Mouse (Mus musculus) cortical plate, adult 2 months (tissue): ENCODE measurements around the gene St8sia1. TPM values are rescaled to one million over a fixed set of nuclear protein-coding genes. Genes with fewer than 3 reads are reported as not detected.

Experiments used
- H3K27ac ChIP-seq: fragments of 200-500 bp; 2 replicates; pipeline ENCODE4 v1.5.1; 2012; ENCODE audit warnings: low read length, control low read depth, inconsistent platforms; ENCODE audit not compliant: insufficient read depth
- H3K4me1 ChIP-seq: fragments of 200-500 bp; 2 replicates; pipeline ENCODE4 v1.6.1; 2011; ENCODE audit warnings: low read length; ENCODE audit not compliant: control insufficient read depth, insufficient read depth
- H3K4me3 ChIP-seq: fragments of 200-500 bp; 2 replicates; pipeline ENCODE4 v1.5.1; 2011; ENCODE audit warnings: mild to moderate bottlenecking, low read length, control low read depth; ENCODE audit not compliant: insufficient read depth
- CTCF ChIP-seq: fragments of 200-500 bp; IDR thresholded peaks from 2 replicates; pipeline ENCODE4 v1.5.1; 2011; ENCODE audit warnings: mild to moderate bottlenecking, control low read depth, low read length; ENCODE audit not compliant: insufficient read depth; ENCODE audit errors: extremely low read depth
- POLR2A ChIP-seq: fragments of 200-500 bp; IDR thresholded peaks from 2 replicates; pipeline ENCODE4 v1.6.1; 2011; ENCODE audit warnings: mild to moderate bottlenecking, low read length, control low read depth; ENCODE audit not compliant: insufficient read depth; ENCODE audit errors: extremely low read depth
- polyA plus RNA-seq: library from polyadenylated mRNA; depleted of rRNA; stranded (reverse); fragments of >200 nt; gene quantifications from 2 replicates; pipeline ENCODE4 v1.2.3, GENCODE M21; 2012

St8sia1 gene
- polyA plus RNA-seq, 1 experiment: 9.0 TPM

DNA sequence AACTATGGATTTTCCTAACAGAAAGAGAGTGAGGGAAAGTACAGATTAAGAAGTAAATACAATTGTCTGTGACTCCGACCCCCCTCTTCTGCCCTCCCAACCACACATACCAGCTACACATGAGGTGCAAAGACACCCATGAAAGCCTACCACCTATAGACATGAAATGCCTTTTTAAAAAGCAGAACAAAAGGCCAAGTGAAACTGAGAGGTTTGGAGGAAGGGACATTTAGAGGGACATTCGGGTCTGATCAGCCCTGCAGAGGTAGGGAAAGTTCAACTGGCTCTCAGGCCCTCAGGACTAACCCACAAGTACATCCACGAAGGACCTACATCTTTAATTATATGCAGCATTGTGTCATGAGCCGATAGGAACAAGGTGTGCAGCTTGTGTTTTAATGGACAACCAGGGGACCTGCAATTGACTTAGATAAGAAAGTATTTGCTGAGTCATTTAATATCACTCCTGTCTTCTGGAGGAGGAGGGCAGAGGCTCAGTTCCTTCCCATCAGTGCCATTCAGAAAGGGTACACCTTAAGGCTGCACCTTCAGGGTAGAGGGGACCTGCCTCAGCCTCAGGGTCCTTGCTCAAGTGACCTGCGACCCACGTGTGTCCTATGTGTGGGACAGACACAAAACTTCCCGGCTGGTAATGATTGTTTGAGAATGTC lies 164.4 kb downstream of the St8sia1 start:
- TF ChIP-seq POLR2A (no peak), CTCF (no peak)
- no peak overlapping the region for H3K27ac ChIP-seq
- H3K4me1 ChIP-seq: no peaks in the 10 kb centered on the region
- no peak overlapping the region for H3K4me3 ChIP-seq

DNA sequence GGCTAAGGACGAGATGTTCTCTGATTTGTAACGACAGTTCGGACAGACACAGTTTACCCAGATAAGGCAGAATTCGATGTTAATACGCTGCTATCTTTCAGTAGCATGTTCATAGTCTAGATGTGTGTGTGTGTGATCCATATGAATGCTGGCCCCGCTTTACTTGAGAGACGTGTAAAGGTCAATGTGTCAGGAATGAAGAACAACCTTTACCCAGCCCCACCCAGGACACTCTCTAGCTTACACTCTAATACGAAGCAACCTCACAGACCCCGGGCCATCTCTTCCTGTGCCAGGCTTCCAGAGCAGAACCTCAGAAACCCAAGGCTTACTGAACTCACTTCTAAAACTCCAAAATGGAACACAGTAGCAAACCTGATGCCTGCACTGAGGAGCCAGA lies 165.4 kb downstream of the St8sia1 start:
- Histone ChIP-seq H3K4me1 (no peaks in the 10 kb centered on the region), H3K27ac (no peak overlapping the region), H3K4me3 (no peak overlapping the region)
- no peak for TF ChIP-seq POLR2A
- TF ChIP-seq CTCF: no peak

DNA sequence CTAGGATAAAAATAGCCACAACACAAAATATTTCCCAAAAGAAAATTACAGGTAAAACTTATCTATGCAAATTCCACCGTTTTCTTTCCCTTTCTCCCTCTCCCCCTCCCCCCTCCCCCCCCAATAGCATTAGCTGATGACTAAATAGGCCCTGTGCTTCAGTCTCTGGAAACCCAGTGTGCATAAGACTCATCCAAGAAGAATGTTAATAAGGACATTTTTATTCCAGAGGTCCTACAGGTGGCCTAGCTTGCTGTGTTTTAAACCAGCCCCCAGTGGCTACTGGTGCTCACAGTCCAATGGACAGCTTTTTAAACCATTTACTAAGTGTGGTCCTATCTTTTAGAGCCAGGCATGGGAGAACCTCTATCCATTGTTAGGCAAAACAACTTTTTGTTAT lies 166.3 kb downstream of the St8sia1 start:
- H3K4me1 ChIP-seq: no peaks in the 10 kb centered on the region
- H3K27ac ChIP-seq: no peak overlapping the region
- no peak for TF ChIP-seq CTCF
- no peak overlapping the region for H3K4me3 ChIP-seq

DNA sequence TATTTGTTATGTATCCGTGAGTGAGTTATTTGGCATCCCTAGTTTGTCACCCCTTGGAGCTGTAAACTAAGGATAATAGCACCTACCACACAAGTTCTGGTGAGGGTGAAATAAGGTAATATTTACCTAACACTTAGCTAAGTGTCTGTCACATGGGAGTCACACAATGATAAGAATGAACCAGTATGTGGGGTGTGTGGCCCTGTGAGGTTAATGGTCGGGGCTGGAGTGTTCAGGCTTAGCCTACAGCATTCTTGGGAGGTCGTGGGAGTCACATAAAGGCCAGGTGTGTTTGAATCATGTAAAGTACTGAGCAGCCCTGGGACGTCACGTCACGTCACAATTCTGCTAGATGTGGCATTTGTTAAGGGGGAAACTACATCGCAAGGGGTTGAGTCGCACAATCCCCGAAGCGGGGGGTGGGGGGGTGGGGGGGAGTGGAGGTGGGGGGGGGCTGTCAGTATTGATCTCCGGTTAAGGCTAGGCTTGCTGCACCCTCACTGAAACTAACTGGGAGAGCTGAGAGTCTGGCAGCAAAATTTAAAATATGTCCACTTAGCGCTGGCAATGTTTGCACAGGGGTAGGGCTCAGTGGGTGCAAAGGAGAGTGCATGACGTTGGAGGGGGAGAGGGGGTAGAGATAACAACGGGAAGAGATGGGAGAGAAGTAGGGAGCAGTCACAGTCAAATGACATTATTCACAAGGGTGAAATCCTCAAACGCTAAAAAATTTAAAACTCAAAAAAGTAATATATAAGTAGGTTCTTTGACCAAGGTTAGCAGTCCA lies 168.4 kb downstream of the St8sia1 start:
- TF ChIP-seq POLR2A: no peak
- no peak for TF ChIP-seq CTCF
- no peak overlapping the region for H3K4me3 ChIP-seq
- H3K27ac ChIP-seq: no peak overlapping the region
- no peaks in the 10 kb centered on the region for H3K4me1 ChIP-seq

DNA sequence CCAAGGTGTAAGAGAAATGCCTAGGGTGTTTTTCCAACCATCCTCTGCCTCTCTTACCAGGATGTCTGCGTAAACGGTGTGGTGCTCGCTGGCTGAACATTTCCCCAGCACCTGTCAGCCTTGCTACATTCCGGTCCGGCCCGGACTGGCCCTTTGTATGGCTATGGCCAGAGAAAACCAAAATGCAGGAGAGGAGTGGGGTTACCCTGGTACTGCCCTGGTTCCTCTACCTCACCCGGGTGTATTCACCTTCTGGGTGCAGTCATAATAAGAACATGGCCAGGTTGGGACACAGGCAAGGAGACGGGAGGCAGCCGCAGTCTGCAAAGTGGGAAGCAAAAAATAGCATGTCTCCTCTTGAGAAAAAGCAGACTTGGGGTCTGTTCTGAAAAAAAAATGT lies 169.2 kb downstream of the St8sia1 start:
- no peak overlapping the region for H3K4me3 ChIP-seq
- H3K27ac ChIP-seq: no peak overlapping the region
- H3K4me1 ChIP-seq: no peaks in the 10 kb centered on the region
- no peak for TF ChIP-seq POLR2A
- no peak for TF ChIP-seq CTCF

- no peak for TF ChIP-seq CTCF
- no peak for TF ChIP-seq POLR2A
- H3K4me1 ChIP-seq: no peaks in the 10 kb centered on the region
- no peak overlapping the region for H3K27ac ChIP-seq
- no peak overlapping the region for H3K4me3 ChIP-seq
Measured at GRCm38 (mm10) chr6:142793468-142793867, 170.8 kb downstream of the St8sia1 start.

- Histone ChIP-seq H3K4me3 (no peak overlapping the region), H3K4me1 (no peaks in the 10 kb centered on the region), H3K27ac (no peak overlapping the region)
- no peak for TF ChIP-seq POLR2A
- no peak for TF ChIP-seq CTCF
Measured at GRCm38 (mm10) chr6:142792241-142792968, 171.8 kb downstream of the St8sia1 start.

GRCm38 (mm10) chr6:142789736-142790135 lies 174.5 kb downstream of the St8sia1 start:
- no peak for TF ChIP-seq CTCF
- TF ChIP-seq POLR2A: no peak

DNA sequence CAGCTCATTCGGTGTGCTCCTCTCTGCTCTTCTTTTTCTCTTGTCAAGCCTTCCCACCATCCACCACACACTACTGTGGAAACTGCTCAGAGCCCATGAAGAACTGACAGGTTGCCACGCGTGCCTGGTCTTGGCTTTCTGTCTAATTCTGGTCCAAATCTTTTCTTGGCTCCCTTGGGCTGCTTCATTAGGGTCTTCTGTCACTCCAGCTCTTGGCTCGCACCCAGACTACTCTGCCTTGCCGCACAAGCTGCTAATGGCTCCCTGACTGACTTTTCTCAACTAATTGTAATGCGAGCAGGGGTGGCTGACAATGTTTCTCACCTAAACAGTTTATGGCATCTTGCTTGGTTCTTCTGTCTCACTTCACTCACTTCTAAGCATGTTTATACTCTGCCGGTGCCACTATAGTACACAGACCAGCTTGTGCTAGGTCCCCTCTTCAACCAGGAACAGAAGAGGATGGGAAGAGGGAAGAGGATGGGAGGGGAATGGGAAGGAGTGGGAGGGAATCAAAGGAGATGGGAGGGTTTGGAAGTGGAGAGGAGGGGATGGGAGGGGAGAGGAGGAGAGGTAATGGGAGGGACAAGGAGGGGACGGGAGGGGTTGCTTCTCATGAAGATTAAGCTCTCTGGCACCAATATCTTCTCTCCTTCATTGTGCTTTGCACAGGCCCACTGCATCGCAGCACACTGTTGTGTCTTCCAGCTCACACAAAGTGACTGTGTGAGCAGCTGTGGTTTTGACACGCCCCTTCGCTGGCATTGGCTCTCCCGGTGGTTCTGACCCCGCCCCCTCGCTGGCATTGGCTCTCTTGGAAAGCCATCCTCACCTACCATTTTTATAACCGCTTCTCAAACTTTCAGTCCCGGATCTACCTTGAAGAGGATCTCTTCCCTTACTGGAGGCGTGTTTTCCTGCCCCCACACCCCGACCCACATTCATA lies 175.9 kb downstream of the St8sia1 start:
- Histone ChIP-seq H3K4me3 (no peak overlapping the region), H3K27ac (no peak overlapping the region), H3K4me1 (no peaks in the 10 kb centered on the region)
- TF ChIP-seq CTCF (no peak), POLR2A (no peak)

More at GRCm38 (mm10) chr6:142789736-142790135, 174.5 kb downstream of the St8sia1 start:
- H3K4me1 ChIP-seq: no peaks in the 10 kb centered on the region
- no peak overlapping the region for H3K4me3 ChIP-seq
- no peak overlapping the region for H3K27ac ChIP-seq
